ENCODE assay signal across 8 mouse cellular contexts in genomic region chr6:38326596-38326995, GRCm38 (mm10). TPM values are rescaled to one million over a fixed set of nuclear protein-coding genes. Genes with fewer than 3 reads are reported as not detected.
A peak's percentile ranks its signal among the peaks of the same experiment; 100 is the strongest.
DNase-seq lines count a peak whose midpoint lies in the region.

No protein-coding gene starts in this region.

- no peaks in the 10 kb centered on the region for H3K4me1 ChIP-seq in limb, embryonic 10.5 days

- DNase-seq in testis, postnatal 10 days (ENCODE audit: low spot score): peak; percentile 63
- DNase-seq in testis, postnatal 14 days (ENCODE audit: low spot score): no peak
- peak; percentile 88 for DNase-seq in brain, adult 2 months (ENCODE audit: low read depth, low spot score)
- peak; percentile 25 for DNase-seq in fibroblast of lung, adult 2 months (ENCODE audit: low read depth)
- DNase-seq in kidney, adult 8-10 months: peak; percentile 6 to 33
- peak; percentile 73 for DNase-seq in limb, embryonic 10.5 days (ENCODE audit: low spot score)
- peak; percentile 84 for DNase-seq in retina, embryonic 14.5 days (ENCODE audit: low spot score)
- no peak for DNase-seq in urinary bladder, postnatal 4 days (ENCODE audit: low spot score in 2 of 2)

- no peaks in the 10 kb centered on the region for H3K36me3 ChIP-seq in limb, embryonic 10.5 days

- 27% methylated on average over 4 of the region's 4 CpGs for WGBS in limb, embryonic 10.5 days

- H3K9me3 ChIP-seq in limb, embryonic 10.5 days (replicated peaks): no peaks in the 10 kb centered on the region

- no peak overlapping the region for H3K27ac ChIP-seq in limb, embryonic 10.5 days

- no peak overlapping the region for H3K4me3 ChIP-seq in limb, embryonic 10.5 days

- no peaks in the 10 kb centered on the region for H3K27me3 ChIP-seq in limb, embryonic 10.5 days (ENCODE audit: low read depth, poor library complexity, severe bottlenecking)

RNA-seq across cellular contexts. Expression of gene Zc3hav1l, which starts 27.5 kb away (rescaled TPM):
- 14.7 and 18.2 TPM in 2 replicates for polyA plus RNA-seq in limb, embryonic 10.5 days (2016; fragmentation: Nextera tagmentation; extraction: Ambion mirVana)

RNA-seq across cellular contexts. Expression of gene Zc3hav1, which starts 27.8 kb away (rescaled TPM):
- polyA plus RNA-seq in limb, embryonic 10.5 days (2016; fragmentation: Nextera tagmentation; extraction: Ambion mirVana): 1.5 and 2.0 TPM in 2 replicates

RNA-seq across cellular contexts. Expression of gene Ttc26, which starts 54.7 kb away (rescaled TPM):
- 13.3 and 16.1 TPM in 2 replicates for polyA plus RNA-seq in limb, embryonic 10.5 days (2016; fragmentation: Nextera tagmentation; extraction: Ambion mirVana)

Comparison
In these comparisons a context has a peak if more than half of its experiments do, and no peak if none do; other contexts are left out.
1. DNase-seq: peak in testis, postnatal 10 days (single experiment), brain, adult 2 months (single experiment), fibroblast of lung, adult 2 months (single experiment), kidney, adult 8-10 months (2 of 2), limb, embryonic 10.5 days (single experiment) and retina, embryonic 14.5 days (single experiment); none in testis, postnatal 14 days (single experiment) and urinary bladder, postnatal 4 days (0 of 2).